Mouse (Mus musculus) liver, embryonic 14.5 days (tissue): Measurements from ENCODE around the gene Gm17402.

Experiments
- CTCF ChIP-seq: IDR thresholded peaks from 2 replicates; pipeline ENCODE4 v1.5.1; 2016; ENCODE audit warnings: antibody characterized with exemption, low read depth, control low read depth
- EP300 ChIP-seq: IDR thresholded peaks from 2 replicates; pipeline ENCODE4 v1.6.1; 2016; ENCODE audit warnings: antibody characterized with exemption, low read depth

DNA sequence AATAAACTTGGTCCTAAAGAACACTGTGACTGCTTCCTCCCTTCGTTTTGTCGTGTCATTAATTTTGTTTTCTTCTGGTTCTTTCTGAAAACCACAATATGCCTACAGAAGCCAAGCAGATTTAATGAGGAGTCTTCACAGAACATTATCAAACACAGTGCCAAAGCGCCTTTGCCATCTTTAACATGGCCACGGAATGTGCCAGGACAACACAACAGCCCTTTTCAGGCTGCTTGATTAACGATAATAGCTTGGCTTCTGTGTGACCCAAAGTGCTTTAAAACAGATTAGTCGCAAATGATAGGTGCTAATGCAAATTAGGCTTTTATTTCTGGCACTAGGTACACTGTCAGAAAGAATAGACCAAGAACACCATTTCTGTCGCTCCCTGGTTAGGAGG lies 16.6 kb downstream of the Gm17402 start:
- TF ChIP-seq CTCF, result no peak
- TF ChIP-seq EP300, result no peak
